Mouse (Mus musculus): ENCODE measurements around the gene Copz2. TPM values are rescaled to one million over a fixed set of nuclear protein-coding genes. Genes with fewer than 3 reads are reported as not detected.

Gene Copz2
- total and polyA plus RNA-seq, 3 experiments = 0.35 to 4.1 (median 0.99) TPM

DNA sequence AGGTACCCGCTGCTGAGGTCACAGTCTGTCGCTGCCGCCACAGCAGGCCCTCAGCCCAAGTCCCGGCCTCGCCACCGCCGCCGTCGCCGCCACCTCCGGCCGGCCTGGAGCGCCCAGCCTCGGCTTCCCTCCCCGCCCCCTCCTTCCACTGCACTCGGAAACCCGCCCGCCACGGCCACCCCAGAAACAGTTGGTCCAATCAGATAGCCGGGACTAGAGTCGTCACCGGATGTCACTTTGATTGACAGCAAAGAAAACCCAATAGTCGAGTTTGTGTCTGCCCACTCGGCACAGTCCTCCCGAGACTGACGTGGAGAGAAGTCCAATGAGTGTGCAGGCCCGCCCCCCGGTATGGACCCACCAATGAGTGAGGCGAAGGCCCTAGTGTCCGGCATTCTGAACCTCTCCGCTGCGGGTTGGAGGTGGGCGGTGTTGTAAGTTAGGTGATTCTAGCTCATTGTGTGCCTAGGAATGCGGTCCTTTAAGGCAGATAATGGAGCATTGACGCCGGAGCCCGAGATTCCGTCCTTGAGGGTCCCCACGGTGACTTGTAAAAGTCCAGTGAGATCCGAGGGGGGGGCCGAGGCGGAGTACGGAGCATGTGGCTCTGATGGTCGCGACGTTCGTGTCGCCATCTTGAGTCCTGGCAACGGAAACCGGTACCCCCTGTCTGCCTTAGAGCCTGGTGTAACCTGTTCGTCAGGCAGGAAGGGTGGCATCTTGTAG is 19.7 kb upstream of the Copz2 start, which contains the start of gene Nfe2l1:
TSS of gene Nfe2l1 (minus strand) at position 156 of the 726 bp plus-strand sequence.
- Histone ChIP-seq H3K9ac (ENCODE audit: insufficient read depth, low read depth) (peak within 1 kb of the TSS; percentile 96), H3K27me3 (replicated peaks) (no peaks in the 10 kb centered on the region), H3K4me3 (replicated peaks in 1 of 3; ENCODE audit: low read depth in 2 of 3, low read length in 2 of 3, poor library complexity in 1 of 3) (peak within 1 kb of the TSS; percentile 79 to 94 (median 82)), H3K79me2 (replicated peaks; ENCODE audit: control insufficient read depth, extremely low read depth, insufficient read depth, poor library complexity, severe bottlenecking) (peaks cover 42% of the 10 kb centered on the region), H3K27ac (ENCODE audit: insufficient read depth, low read depth) (peak within 1 kb of the TSS; percentile 98), H3K36me3 (replicated peaks in 1 of 2; ENCODE audit: control insufficient read depth in 1 of 2, insufficient read depth in 1 of 2, low read length in 1 of 2) (peaks cover 15 to 31% of the 10 kb centered on the region in 2 experiments), H3K9me3 (replicated peaks; ENCODE audit: low read length) (no peaks in the 10 kb centered on the region), H3K4me2 (ENCODE audit: insufficient read depth, low read depth, poor library complexity, severe bottlenecking) (peak within 1 kb of the TSS; percentile 77), H3K4me1 (ENCODE audit: control insufficient read depth in 1 of 2, insufficient read depth in 2 of 2) (peaks cover 19 to 72% of the 10 kb centered on the region in 2 experiments)
- DNase-seq (ENCODE audit: extremely low read depth) = peak; percentile 100
- dilution Hi-C loops (cut with MboI; ENCODE audit: extremely low pct_ligation_motif_present, extremely low pct_unique_long_range_greater_than_20kb, low sequenced_read_pairs) = no loop called here
- in situ Hi-C loops (cut with MboI; ENCODE audit: low pct_ligation_motif_present, low pct_unique_long_range_greater_than_20kb, low sequenced_read_pairs) = no loop called here
- TF ChIP-seq PAX5 (IDR thresholded peaks at IDR 0.05; ENCODE audit: low read length) (no peak), USF2 (conservative IDR thresholded peaks at IDR 0.05; ENCODE audit: low read depth, low read length) (no peak; the same call in 1 of the 2 replicates), MEF2A (IDR thresholded peaks at IDR 0.05; ENCODE audit: borderline replicate concordance, low read depth, low read length) (0 out of 2 replicates have a peak, but pooled peaks have one; percentile 13), TBP (conservative IDR thresholded peaks at IDR 0.05; ENCODE audit: low read depth, low read length) (peak; percentile 41), SMC3 (IDR thresholded peaks at IDR 0.05; ENCODE audit: low read depth, low read length) (no peak), IRF4 (IDR thresholded peaks at IDR 0.05; ENCODE audit: low read depth, low read length) (0 out of 2 replicates have a peak, but pooled peaks have one; percentile 3), KAT2A (IDR thresholded peaks at IDR 0.05; ENCODE audit: insufficient replicate concordance, low read length) (peak; percentile 89; the same call in 1 of the 2 replicates), RAD21 (IDR thresholded peaks at IDR 0.05; ENCODE audit: low read depth, low read length) (no peak), MAFK (IDR thresholded peaks at IDR 0.05; ENCODE audit: insufficient replicate concordance, low read length) (no peak), CHD1 (IDR thresholded peaks at IDR 0.05; ENCODE audit: low read depth, low read length) (no peak; the same call in 1 of the 2 replicates), JUN (IDR thresholded peaks at IDR 0.05; ENCODE audit: insufficient read depth, low read depth, low read length) (no peak), BHLHE40 (IDR thresholded peaks at IDR 0.05; ENCODE audit: low read depth, low read length) (no peak), SIN3A (IDR thresholded peaks at IDR 0.05; ENCODE audit: low read length) (no peak), TCF12 (IDR thresholded peaks at IDR 0.05; ENCODE audit: low read depth, low read length) (peak; percentile 61), MAZ (IDR thresholded peaks at IDR 0.05; ENCODE audit: low read depth, low read length) (peak; percentile 98), NELFE (IDR thresholded peaks at IDR 0.05; ENCODE audit: low read depth, low read length) (peak; percentile 73), HCFC1 (IDR thresholded peaks at IDR 0.05; ENCODE audit: low read depth, low read length) (peak; percentile 79), ZC3H11A (IDR thresholded peaks at IDR 0.05; ENCODE audit: low read depth, low read length) (no peak), POLR2AphosphoS2 (IDR thresholded peaks at IDR 0.05; ENCODE audit: low read depth, low read length) (peak; percentile 65; the same call in 1 of the 2 replicates), CHD2 (IDR thresholded peaks at IDR 0.05; ENCODE audit: low read length) (peak; percentile 98), MAX (IDR thresholded peaks at IDR 0.05; ENCODE audit: low read length) (peak; percentile 93), RCOR1 (conservative IDR thresholded peaks at IDR 0.05; ENCODE audit: low read depth, low read length) (peak; percentile 77; the same call in 1 of the 2 replicates), POLR2A (IDR thresholded peaks at IDR 0.05; ENCODE audit: low read depth, low read length) (peak; percentile 91), CTCF (conservative IDR thresholded peaks at IDR 0.05 in 1 of 2, IDR thresholded peaks at IDR 0.05 in 1 of 2; ENCODE audit: low read depth in 2 of 2, low read length in 2 of 2) (no peak), MXI1 (IDR thresholded peaks at IDR 0.05; ENCODE audit: low read depth, low read length) (peak; percentile 93), ZNF384 (IDR thresholded peaks at IDR 0.05; ENCODE audit: low read depth, low read length) (no peak), GABPA (IDR thresholded peaks at IDR 0.05; ENCODE audit: insufficient replicate concordance, low read depth, low read length) (no peak; the same call in 1 of the 2 replicates), UBTF (IDR thresholded peaks at IDR 0.05; ENCODE audit: low read depth, low read length) (peak; percentile 91), NRF1 (IDR thresholded peaks at IDR 0.05; ENCODE audit: low read depth, low read length) (peak; percentile 71), ELF1 (IDR thresholded peaks at IDR 0.05; ENCODE audit: low read depth, low read length) (peak; percentile 72), E2F4 (IDR thresholded peaks at IDR 0.05; ENCODE audit: insufficient replicate concordance, low read depth, low read length) (no peak), JUND (conservative IDR thresholded peaks at IDR 0.05; ENCODE audit: low read depth, low read length) (no peak), MYC (IDR thresholded peaks at IDR 0.05; ENCODE audit: low read depth, low read length) (peak; percentile 98), ZKSCAN1 (IDR thresholded peaks at IDR 0.05; ENCODE audit: borderline replicate concordance, low read depth, low read length) (no peak), EP300 (IDR thresholded peaks at IDR 0.05; ENCODE audit: low read length) (no peak), ZMIZ1 (IDR thresholded peaks at IDR 0.05; ENCODE audit: low read depth, low read length) (peak; percentile 40), ETS1 (conservative IDR thresholded peaks at IDR 0.05; ENCODE audit: low read depth, low read length) (no peak), USF1 (IDR thresholded peaks at IDR 0.05; ENCODE audit: low read depth, low read length) (peak; percentile 17; the same call in 1 of the 2 replicates)
